In genomic region chr17:3035099-3035498, GRCm38 (mm10) we compare ENCODE assay signal across 29 mouse cellular contexts.
DNase-seq lines count a peak whose midpoint lies in the region; ATAC-seq and TF ChIP-seq lines count a peak whose summit lies in the region.
"Had no signal": no experiment of that assay in that cellular context is flagged by ENCODE, and none has a peak within 500 bp of the region (broad histone marks: within the 10 kb centered on the region; RNA-seq: fewer than 3 reads in every experiment).

No protein-coding gene starts in this region.

- TF ChIP-seq CTCF in liver, postnatal 0 days (IDR thresholded peaks at IDR 0.05; ENCODE audit: low read depth): no peak

- H3K4me1 ChIP-seq in heart, embryonic 10.5 days: no peaks in the 10 kb centered on the region
- H3K4me1 ChIP-seq in midbrain, embryonic 10.5 days: no peaks in the 10 kb centered on the region
- no peaks in the 10 kb centered on the region for H3K4me1 ChIP-seq in midbrain, embryonic 11.5 days (ENCODE audit: control insufficient read depth, insufficient read depth, low read length)
- H3K4me1 ChIP-seq in liver, postnatal 0 days (ENCODE audit: insufficient read depth): no peaks in the 10 kb centered on the region
- H3K4me1 ChIP-seq: embryonic facial prominence, embryonic 12.5 days; forebrain, embryonic 10.5 days; hindbrain, embryonic 12.5 days; limb, embryonic 12.5 days; midbrain, embryonic 15.5 days; neural tube, embryonic 15.5 days had no signal

- H3K4me3 ChIP-seq in heart, embryonic 10.5 days: no peak overlapping the region
- no peak overlapping the region for H3K4me3 ChIP-seq in midbrain, embryonic 10.5 days
- H3K4me3 ChIP-seq in midbrain, embryonic 11.5 days (ENCODE audit: low read depth, low read length): no peak overlapping the region
- H3K4me3 ChIP-seq in liver, postnatal 0 days (ENCODE audit: low read depth, low read length): no peak overlapping the region
- H3K4me3 ChIP-seq: embryonic facial prominence, embryonic 12.5 days; forebrain, embryonic 10.5 days; hindbrain, embryonic 12.5 days; limb, embryonic 12.5 days; midbrain, embryonic 15.5 days; neural tube, embryonic 15.5 days had no signal

- intact Hi-C loops in heart, postnatal 36 days (cut with DNase I): no loop called here

- H3K4me2 ChIP-seq in midbrain, embryonic 11.5 days: no peak overlapping the region
- no peak overlapping the region for H3K4me2 ChIP-seq in liver, postnatal 0 days (ENCODE audit: low read depth, low read length)
- H3K4me2 ChIP-seq: embryonic facial prominence, embryonic 12.5 days; hindbrain, embryonic 12.5 days; limb, embryonic 12.5 days; lung, embryonic 14.5 days; midbrain, embryonic 15.5 days; neural tube, embryonic 15.5 days had no signal

- ATAC-seq in midbrain, embryonic 11.5 days (ENCODE audit: low FRiP score): no peak
- ATAC-seq in liver, postnatal 0 days: no peak
- no peak for ATAC-seq in cerebellum, adult (ENCODE audit: insufficient number of reproducible peaks, low FRiP score, low TSS enrichment)
- ATAC-seq: forebrain, postnatal 0 days; hindbrain, postnatal 0 days; intestine, postnatal 0 days; midbrain, embryonic 15.5 days; Patski had no signal

- DNase-seq in heart, embryonic 10.5 days (ENCODE audit: low spot score): peak; percentile 72
- no peak for DNase-seq in heart, postnatal 36 days
- DNase-seq in midbrain, embryonic 10.5 days (ENCODE audit: low spot score): peak; percentile 5
- DNase-seq in midbrain, embryonic 11.5 days (ENCODE audit: low spot score, missing footprints): no peak
- DNase-seq in liver, postnatal 0 days: peak; percentile 9
- DNase-seq: adrenal gland, postnatal 10 days; B cell, adult 2 months; cerebellum, adult 11 months; cerebellum, adult 9-10 months; cerebellum, postnatal 36 days; forebrain, postnatal 0 days; kidney, adult 9 months; kidney, postnatal 14 days; layer of hippocampus, adult 9-11 months; lung, embryonic 14.5 days; right cerebral cortex, adult 18-20 months; spleen, adult 18-20 months; thymus, postnatal 25 days had no signal

- no peaks in the 10 kb centered on the region for H3K36me3 ChIP-seq in heart, embryonic 10.5 days
- H3K36me3 ChIP-seq in midbrain, embryonic 10.5 days: no peaks in the 10 kb centered on the region
- H3K36me3 ChIP-seq in midbrain, embryonic 11.5 days (ENCODE audit: control insufficient read depth, insufficient read depth, low read length): no peaks in the 10 kb centered on the region
- H3K36me3 ChIP-seq in liver, postnatal 0 days (replicated peaks; ENCODE audit: insufficient read depth, low read length): no peaks in the 10 kb centered on the region
- H3K36me3 ChIP-seq: embryonic facial prominence, embryonic 12.5 days; forebrain, embryonic 10.5 days; hindbrain, embryonic 12.5 days; limb, embryonic 12.5 days; midbrain, embryonic 15.5 days; neural tube, embryonic 15.5 days had no signal

- no peaks in the 10 kb centered on the region for H3K27me3 ChIP-seq in heart, embryonic 10.5 days (ENCODE audit: insufficient read depth, poor library complexity, severe bottlenecking)
- H3K27me3 ChIP-seq in midbrain, embryonic 10.5 days (ENCODE audit: low read depth, poor library complexity, severe bottlenecking): no peaks in the 10 kb centered on the region
- no peaks in the 10 kb centered on the region for H3K27me3 ChIP-seq in midbrain, embryonic 11.5 days (ENCODE audit: control insufficient read depth, insufficient read depth, low read length)
- no peaks in the 10 kb centered on the region for H3K27me3 ChIP-seq in liver, postnatal 0 days (ENCODE audit: insufficient read depth, low read length)
- H3K27me3 ChIP-seq: embryonic facial prominence, embryonic 12.5 days; hindbrain, embryonic 12.5 days; limb, embryonic 12.5 days; midbrain, embryonic 15.5 days; neural tube, embryonic 15.5 days; Patski had no signal

- no peak for TF ChIP-seq EP300 in liver, postnatal 0 days (IDR thresholded peaks at IDR 0.05; ENCODE audit: low read depth)

- H3K9ac ChIP-seq in midbrain, embryonic 11.5 days (ENCODE audit: low read length): no peak overlapping the region
- no peak overlapping the region for H3K9ac ChIP-seq in liver, postnatal 0 days (replicated peaks)
- H3K9ac ChIP-seq: embryonic facial prominence, embryonic 12.5 days; forebrain, postnatal 0 days; hindbrain, embryonic 12.5 days; limb, embryonic 12.5 days; liver, embryonic 14.5 days; lung, embryonic 14.5 days; midbrain, embryonic 15.5 days; neural tube, embryonic 15.5 days had no signal

- no peak overlapping the region for H3K27ac ChIP-seq in heart, embryonic 10.5 days
- H3K27ac ChIP-seq in midbrain, embryonic 10.5 days (replicated peaks): no peak overlapping the region
- no peak overlapping the region for H3K27ac ChIP-seq in midbrain, embryonic 11.5 days (ENCODE audit: low read depth, low read length)
- H3K27ac ChIP-seq in liver, postnatal 0 days (ENCODE audit: low read depth): no peak overlapping the region
- H3K27ac ChIP-seq: embryonic facial prominence, embryonic 12.5 days; forebrain, embryonic 10.5 days; hindbrain, embryonic 12.5 days; hindbrain, postnatal 0 days; limb, embryonic 12.5 days; liver, embryonic 14.5 days; midbrain, embryonic 15.5 days; neural tube, embryonic 15.5 days had no signal

- WGBS in heart, embryonic 10.5 days: 53% methylated on average over 2 of the region's 2 CpGs
- 76% methylated on average over 2 of the region's 2 CpGs for WGBS in midbrain, embryonic 10.5 days
- WGBS in midbrain, embryonic 11.5 days: 73% methylated on average over 2 of the region's 2 CpGs
- WGBS in liver, postnatal 0 days (ENCODE audit: insufficient replicate concordance): 46% methylated on average over 2 of the region's 2 CpGs

- H3K9me3 ChIP-seq in heart, embryonic 10.5 days: peaks cover 68% of the 10 kb centered on the region
- peaks cover 78% of the 10 kb centered on the region for H3K9me3 ChIP-seq in midbrain, embryonic 10.5 days (replicated peaks)
- peaks cover 46% of the 10 kb centered on the region for H3K9me3 ChIP-seq in midbrain, embryonic 11.5 days (ENCODE audit: control insufficient read depth, low read length)
- no peaks in the 10 kb centered on the region for H3K9me3 ChIP-seq in liver, postnatal 0 days (ENCODE audit: low read length)

Comparison
In these comparisons a context has a peak if more than half of its experiments do, and no peak if none do; other contexts are left out.
1. DNase-seq: peak in heart, embryonic 10.5 days (single experiment), midbrain, embryonic 10.5 days (single experiment) and liver, postnatal 0 days (single experiment); none in heart, postnatal 36 days (0 of 2) and midbrain, embryonic 11.5 days (single experiment).